Mouse (Mus musculus): ENCODE data around the gene Frmd4b. TPM values are rescaled to one million over a fixed set of nuclear protein-coding genes. Genes with fewer than 3 reads are reported as not detected.

Frmd4b gene
- total RNA-seq, 1 experiment from 2014 or later = 25.3 TPM

GRCm38 (mm10) chr6:97519553-97519952 lies 97.8 kb downstream of the Frmd4b start:
- DNase-seq = no peak

GRCm38 (mm10) chr6:97518467-97518866 lies 98.9 kb downstream of the Frmd4b start:
- DNase-seq = no peak

GRCm38 (mm10) chr6:97517616-97518235 lies 99.6 kb downstream of the Frmd4b start:
- DNase-seq = no peak

GRCm38 (mm10) chr6:97516941-97517340 lies 100.4 kb downstream of the Frmd4b start:
- DNase-seq = no peak

- no peak for DNase-seq
These were observed 106.6 kb downstream of the Frmd4b start for GRCm38 (mm10) chr6:97510771-97511170.

GRCm38 (mm10) chr6:97509434-97509833 lies 107.9 kb downstream of the Frmd4b start:
- no peak for DNase-seq

- no peak for DNase-seq
These were observed 108.9 kb downstream of the Frmd4b start for GRCm38 (mm10) chr6:97508480-97508879.

GRCm38 (mm10) chr6:97507893-97508292 lies 109.4 kb downstream of the Frmd4b start:
- DNase-seq = no peak

- DNase-seq = peak; percentile 63
These were observed 111.1 kb downstream of the Frmd4b start for GRCm38 (mm10) chr6:97506141-97506650.

- DNase-seq = no peak
These were observed 112.7 kb downstream of the Frmd4b start for GRCm38 (mm10) chr6:97504673-97505072.

- no peak for DNase-seq
These were observed 116.3 kb downstream of the Frmd4b start for GRCm38 (mm10) chr6:97501000-97501399.

GRCm38 (mm10) chr6:97500246-97500645 lies 117.1 kb downstream of the Frmd4b start:
- DNase-seq = no peak

GRCm38 (mm10) chr6:97496002-97496401 lies 121.3 kb downstream of the Frmd4b start:
- DNase-seq = no peak

- DNase-seq = no peak
These were observed 126.3 kb downstream of the Frmd4b start for GRCm38 (mm10) chr6:97491065-97491464.

GRCm38 (mm10) chr6:97488821-97489220 lies 128.5 kb downstream of the Frmd4b start:
- DNase-seq = no peak

GRCm38 (mm10) chr6:97488280-97488679 lies 129.1 kb downstream of the Frmd4b start:
- no peak for DNase-seq

- DNase-seq = peak; percentile 83
These were observed 129.7 kb downstream of the Frmd4b start for GRCm38 (mm10) chr6:97487535-97488081.

- DNase-seq = no peak
These were observed 130.5 kb downstream of the Frmd4b start for GRCm38 (mm10) chr6:97486813-97487361.

- DNase-seq = no peak
These were observed 131.4 kb downstream of the Frmd4b start for GRCm38 (mm10) chr6:97485886-97486386.

- DNase-seq = no peak
These were observed 135.4 kb downstream of the Frmd4b start for GRCm38 (mm10) chr6:97481912-97482311.

- DNase-seq = no peak
These were observed 138.1 kb downstream of the Frmd4b start for GRCm38 (mm10) chr6:97478981-97479860.

GRCm38 (mm10) chr6:97473672-97474071 lies 143.7 kb downstream of the Frmd4b start:
- DNase-seq = no peak
